Mouse (Mus musculus) G1E (cell line): Measurements from ENCODE around the gene Il6st. TPM values are rescaled to one million over a fixed set of nuclear protein-coding genes. Genes with fewer than 3 reads are reported as not detected.

Experiments
- ATAC-seq: 2 replicates; pipeline ENCODE4 v1.8.0; 2016; ENCODE audit warnings: mild to moderate bottlenecking; ENCODE audit not compliant: insufficient number of reproducible peaks, poor library complexity, low FRiP score, severe bottlenecking; ENCODE audit errors: extremely low read depth
- DNase-seq: peaks from one replicate; pipeline ENCODE4 v3.0.0; 2012; ENCODE audit warnings: low spot score
- H3K27me3 ChIP-seq: 2 replicates; pipeline ENCODE4 v1.6.1; 2012; ENCODE audit warnings: mild to moderate bottlenecking, low read length, inconsistent platforms; ENCODE audit not compliant: insufficient read depth
- H3K36me3 ChIP-seq: replicated peaks from 2 replicates; pipeline ENCODE3; 2012; ENCODE audit warnings: mild to moderate bottlenecking, inconsistent platforms
- H3K4me1 ChIP-seq: 2 replicates; pipeline ENCODE4 v1.6.1; 2012; ENCODE audit warnings: low read depth, low read length, inconsistent platforms, mixed read lengths; ENCODE audit not compliant: insufficient read depth
- H3K4me3 ChIP-seq: 2 replicates; pipeline ENCODE4 v1.5.1; 2012; ENCODE audit warnings: low read depth, mild to moderate bottlenecking, inconsistent platforms, low read length, moderate library complexity, mixed read lengths
- H3K9me3 ChIP-seq: replicated peaks from 2 replicates; pipeline ENCODE4 v1.6.1; 2012; ENCODE audit warnings: inconsistent platforms
- CTCF ChIP-seq: IDR thresholded peaks from 2 replicates; pipeline ENCODE4 v1.5.1; 2012; ENCODE audit warnings: low read depth, low read length, inconsistent platforms, mixed read lengths
- GATA1 ChIP-seq: IDR thresholded peaks from 2 replicates; pipeline ENCODE4 v1.6.1; 2012; ENCODE audit warnings: borderline replicate concordance, low read length, inconsistent platforms, mixed read lengths
- GATA2 ChIP-seq: IDR thresholded peaks from 2 replicates; pipeline ENCODE4 v1.6.1; 2012; ENCODE audit warnings: low read depth, low read length, inconsistent platforms, borderline replicate concordance
- POLR2AphosphoS5 ChIP-seq: IDR thresholded peaks from 2 replicates; pipeline ENCODE4 v1.6.1; 2012; ENCODE audit warnings: low read depth, low read length, inconsistent platforms; ENCODE audit not compliant: insufficient replicate concordance
- TAL1 ChIP-seq: conservative IDR thresholded peaks from 2 replicates; pipeline ENCODE4 v1.6.1; 2012; ENCODE audit warnings: low read depth, low read length, inconsistent platforms, mixed read lengths
- polyA plus RNA-seq: library from polyadenylated mRNA; stranded (reverse); fragments of >175 nt; gene quantifications from 2 replicates; pipeline ENCODE4 v1.2.3, GENCODE M21; 2012
- total RNA-seq, 2 experiments: library from RNA; stranded (forward) in 1 of 2; stranded (reverse) in 1 of 2; fragments of 200-1000 nt in 1 of 2; fragments of >200 nt in 1 of 2; fragmentation: Nextera tagmentation in 1 of 2; gene quantifications; 2 replicates each; pipeline ENCODE4 v1.2.3; 2014 to 2017

Gene Il6st
- total and polyA plus RNA-seq, 3 experiments, result 0.70 to 20.4 (median 5.0) TPM

- H3K36me3 ChIP-seq, result peaks cover 5% of the 10 kb centered on the region
- H3K9me3 ChIP-seq, result no peaks in the 10 kb centered on the region
- peaks cover 8% of the 10 kb centered on the region; the same call in 1 of the 2 replicates for H3K4me1 ChIP-seq
- no peak for DNase-seq
- peaks cover 17% of the 10 kb centered on the region for H3K27me3 ChIP-seq
- TF ChIP-seq GATA2, result no peak
- no peak for TF ChIP-seq CTCF
- no peak for TF ChIP-seq GATA1
- no peak for TF ChIP-seq POLR2AphosphoS5
- TF ChIP-seq TAL1, result no peak
- no peak overlapping the region for H3K4me3 ChIP-seq
- ATAC-seq, result no peak
These were observed 47.9 kb downstream of the Il6st start for GRCm38 (mm10) chr13:112511810-112512209.

- H3K36me3 ChIP-seq, result peaks cover under 1% of the 10 kb centered on the region
- peaks cover 19% of the 10 kb centered on the region for H3K27me3 ChIP-seq
- ATAC-seq, result no peak
- no peak for DNase-seq
- no peaks in the 10 kb centered on the region for H3K9me3 ChIP-seq
- no peak overlapping the region for H3K4me3 ChIP-seq
- peaks cover 8% of the 10 kb centered on the region; the same call in 1 of the 2 replicates for H3K4me1 ChIP-seq
- TF ChIP-seq GATA1 (no peak), TAL1 (no peak), CTCF (no peak), GATA2 (no peak), POLR2AphosphoS5 (no peak)
These were observed 49.0 kb downstream of the Il6st start for GRCm38 (mm10) chr13:112512824-112513223.

- DNase-seq, result no peak
- no peak overlapping the region for H3K4me3 ChIP-seq
- peaks cover 29% of the 10 kb centered on the region for H3K27me3 ChIP-seq
- no peak for ATAC-seq
- no peaks in the 10 kb centered on the region for H3K36me3 ChIP-seq
- TF ChIP-seq GATA1 (no peak), GATA2 (no peak), POLR2AphosphoS5 (no peak), TAL1 (no peak), CTCF (no peak)
- H3K4me1 ChIP-seq, result peaks cover 8% of the 10 kb centered on the region; the same call in 1 of the 2 replicates
- H3K9me3 ChIP-seq, result no peaks in the 10 kb centered on the region
These were observed 50.7 kb downstream of the Il6st start for GRCm38 (mm10) chr13:112514546-112514945.

- no peak for DNase-seq
- ATAC-seq, result no peak
- no peaks in the 10 kb centered on the region for H3K36me3 ChIP-seq
- no peaks in the 10 kb centered on the region for H3K4me1 ChIP-seq
- H3K9me3 ChIP-seq, result 0 out of 2 replicates have a peak, but pooled peaks cover 4% of the 10 kb centered on the region
- H3K4me3 ChIP-seq, result no peak overlapping the region
- TF ChIP-seq GATA2 (no peak), CTCF (no peak), TAL1 (no peak), POLR2AphosphoS5 (no peak), GATA1 (no peak)
- H3K27me3 ChIP-seq, result peaks cover 33% of the 10 kb centered on the region
These were observed 58.4 kb downstream of the Il6st start for GRCm38 (mm10) chr13:112522261-112522660.

- H3K9me3 ChIP-seq, result 0 out of 2 replicates have a peak, but pooled peaks cover 4% of the 10 kb centered on the region
- ATAC-seq, result no peak
- no peak for DNase-seq
These were observed 59.0 kb downstream of the Il6st start for GRCm38 (mm10) chr13:112522896-112523295.

GRCm38 (mm10) chr13:112523346-112523970 is 59.6 kb downstream of the Il6st start:
- Histone ChIP-seq H3K27me3 (peaks cover 30% of the 10 kb centered on the region), H3K36me3 (no peaks in the 10 kb centered on the region), H3K9me3 (0 out of 2 replicates have a peak, but pooled peaks cover 4% of the 10 kb centered on the region), H3K4me3 (no peak overlapping the region), H3K4me1 (no peaks in the 10 kb centered on the region)
- TF ChIP-seq GATA2 (no peak), CTCF (no peak), POLR2AphosphoS5 (no peak), GATA1 (no peak), TAL1 (no peak)
- ATAC-seq, result no peak
- no peak for DNase-seq

More at GRCm38 (mm10) chr13:112522896-112523295, 59.0 kb downstream of the Il6st start:
- TF ChIP-seq POLR2AphosphoS5, result no peak
- no peak for TF ChIP-seq GATA1
- TF ChIP-seq GATA2, result no peak
- no peak for TF ChIP-seq CTCF
- TF ChIP-seq TAL1, result no peak
- Histone ChIP-seq H3K36me3 (no peaks in the 10 kb centered on the region), H3K27me3 (peaks cover 30% of the 10 kb centered on the region), H3K4me3 (no peak overlapping the region), H3K4me1 (no peaks in the 10 kb centered on the region)

DNA sequence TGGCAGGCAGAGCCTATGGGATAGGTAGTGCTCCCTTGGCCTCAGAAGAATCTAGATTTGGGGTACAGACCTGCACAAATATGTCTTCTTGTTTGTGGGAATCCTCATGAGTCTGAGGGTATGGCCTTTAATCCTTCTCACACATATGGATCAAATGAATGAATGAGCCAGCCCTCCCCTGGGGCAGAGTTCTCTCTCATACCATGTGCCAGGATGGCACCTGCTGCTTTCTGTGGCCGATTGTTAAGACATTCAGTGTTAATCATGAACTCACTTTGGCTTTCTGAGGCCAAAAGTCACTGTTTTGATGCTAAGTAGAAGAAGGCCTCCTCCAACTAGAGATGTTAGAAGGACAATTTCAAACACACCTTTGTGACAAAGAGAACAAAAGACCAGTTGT is 63.3 kb downstream of the Il6st start:
- no peak for ATAC-seq
- H3K36me3 ChIP-seq, result no peaks in the 10 kb centered on the region
- H3K4me3 ChIP-seq, result no peak overlapping the region
- TF ChIP-seq CTCF (no peak), GATA1 (no peak), TAL1 (no peak), GATA2 (no peak), POLR2AphosphoS5 (no peak)
- DNase-seq, result no peak
- no peaks in the 10 kb centered on the region; the same call in 1 of the 2 replicates for H3K4me1 ChIP-seq
- H3K9me3 ChIP-seq, result 0 out of 2 replicates have a peak, but pooled peaks cover 4% of the 10 kb centered on the region
- H3K27me3 ChIP-seq, result peaks cover 17% of the 10 kb centered on the region
